Mouse (Mus musculus): Measurements from ENCODE around the gene Ddah1.

- no peak for TF ChIP-seq ZNF384 (IDR thresholded peaks at IDR 0.05; ENCODE audit: low read depth, low read length)
- no peak for TF ChIP-seq MAFK (IDR thresholded peaks at IDR 0.05; ENCODE audit: insufficient read depth, low read depth, low read length)
Measured at GRCm38 (mm10) chr3:145939402-145939801, 180.9 kb downstream of the Ddah1 start.

Data from ES-E14 (cell line).